Mouse (Mus musculus) layer of hippocampus, adult 18-20 months (tissue): ENCODE data around the gene Tmem63c. TPM values are rescaled to one million over a fixed set of nuclear protein-coding genes. Genes with fewer than 3 reads are reported as not detected.
A peak's percentile ranks its signal among the peaks of the same experiment; 100 is the strongest.

Experiments used
- DNase-seq, 2 experiments: peaks; one replicate each; pipeline ENCODE4 v3.0.0; 2022; ENCODE audit warnings: low spot score in 2 of 2
- total RNA-seq, 2 experiments: library from RNA; stranded (reverse); gene quantifications; 2 replicates each; pipeline ENCODE4 v1.2.3; 2021

Gene Tmem63c
- total RNA-seq, 2 experiments from 2014 or later, result 34.9 to 35.3 TPM

DNA sequence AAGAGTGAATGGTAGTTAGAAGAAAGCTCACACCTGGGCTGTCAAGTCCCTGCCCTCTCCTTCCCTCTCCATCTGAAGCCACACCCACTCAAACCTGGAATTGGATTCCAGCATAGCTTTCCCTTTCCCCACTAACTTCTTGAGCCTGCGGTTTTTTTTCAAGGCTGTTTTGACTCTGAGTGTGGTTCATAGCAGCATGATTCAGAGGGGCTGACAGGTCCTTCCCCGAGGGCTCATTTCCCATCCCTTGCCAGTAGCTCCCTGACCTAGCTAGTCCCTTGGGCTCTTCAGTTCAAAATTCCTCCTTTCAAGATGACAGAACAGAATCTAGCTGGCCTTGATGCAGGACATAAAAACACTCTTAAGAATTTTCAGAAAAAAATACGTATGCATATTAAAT lies 26.4 kb downstream of the Tmem63c start:
- DNase-seq, result no peak

DNA sequence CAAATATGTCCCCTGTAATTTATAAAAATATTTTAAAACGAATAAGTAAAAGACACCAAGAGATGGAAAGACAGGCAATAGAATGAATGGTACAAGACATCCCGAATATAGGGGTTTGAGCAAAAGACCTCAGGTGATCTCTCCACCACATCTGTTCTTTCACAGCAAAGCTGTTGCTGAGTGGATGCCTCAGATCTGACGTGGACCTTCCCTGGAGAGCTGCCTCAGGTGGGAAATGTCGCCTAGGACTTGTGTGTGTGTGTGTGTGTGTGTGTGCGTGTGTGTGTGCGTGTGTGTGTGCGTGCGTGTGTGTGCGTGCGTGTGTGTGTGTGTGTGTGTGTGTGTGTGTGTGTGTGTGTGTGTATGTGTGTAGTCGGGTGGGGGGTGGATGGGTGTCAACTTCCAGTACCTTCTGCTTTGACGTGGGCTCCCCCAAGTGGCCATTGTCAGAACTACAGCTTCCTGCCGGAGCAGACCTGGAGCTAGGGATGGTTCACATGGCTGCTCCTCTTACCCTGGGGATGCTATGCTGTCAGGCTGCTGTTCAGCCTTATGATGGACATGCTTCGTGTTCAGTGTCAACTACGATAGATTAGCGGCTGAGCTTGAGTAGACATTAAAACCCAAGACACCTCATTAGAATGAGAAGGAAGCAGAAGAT lies 31.7 kb downstream of the Tmem63c start:
- peak; percentile 79 to 95 for DNase-seq

DNA sequence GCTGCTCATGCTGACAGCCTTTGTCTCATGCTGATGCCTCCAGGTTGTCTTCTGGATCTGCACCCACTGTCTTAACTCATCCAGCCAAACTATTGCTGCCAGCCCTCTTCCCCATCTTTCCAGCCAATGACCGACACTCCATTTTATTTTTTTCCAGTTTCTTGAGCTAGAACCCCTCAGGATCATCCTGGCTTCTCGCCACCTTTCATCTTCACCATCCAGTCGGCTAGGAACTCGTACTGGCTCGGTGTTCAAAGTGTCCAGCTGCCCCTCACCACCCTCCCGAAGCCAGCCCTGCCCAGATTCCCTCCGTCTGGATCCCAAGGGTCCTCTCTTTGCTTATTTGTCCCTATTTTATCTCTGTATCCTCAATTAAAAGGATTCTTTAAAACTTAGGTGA lies 33.7 kb downstream of the Tmem63c start:
- no peak for DNase-seq

DNA sequence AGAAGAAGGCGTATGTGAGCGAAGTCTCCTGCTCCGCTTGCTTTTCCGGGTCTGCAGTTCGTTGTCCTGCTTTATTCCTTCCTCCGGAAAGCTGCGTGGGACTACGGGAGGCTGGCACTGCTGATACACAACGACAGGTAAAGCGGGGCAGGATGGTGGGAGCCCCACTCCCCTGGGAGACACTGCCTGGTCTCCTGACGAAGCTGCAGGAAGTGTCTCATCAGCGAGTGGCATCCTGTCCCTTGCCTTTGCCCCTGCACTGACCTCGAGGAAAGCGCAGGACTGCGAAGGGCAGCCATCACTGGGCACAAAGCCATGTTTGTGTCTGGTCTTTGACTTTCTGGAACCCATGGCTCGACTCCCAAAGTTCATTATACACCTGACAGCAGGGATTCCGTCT lies 35.9 kb downstream of the Tmem63c start:
- no peak for DNase-seq

DNA sequence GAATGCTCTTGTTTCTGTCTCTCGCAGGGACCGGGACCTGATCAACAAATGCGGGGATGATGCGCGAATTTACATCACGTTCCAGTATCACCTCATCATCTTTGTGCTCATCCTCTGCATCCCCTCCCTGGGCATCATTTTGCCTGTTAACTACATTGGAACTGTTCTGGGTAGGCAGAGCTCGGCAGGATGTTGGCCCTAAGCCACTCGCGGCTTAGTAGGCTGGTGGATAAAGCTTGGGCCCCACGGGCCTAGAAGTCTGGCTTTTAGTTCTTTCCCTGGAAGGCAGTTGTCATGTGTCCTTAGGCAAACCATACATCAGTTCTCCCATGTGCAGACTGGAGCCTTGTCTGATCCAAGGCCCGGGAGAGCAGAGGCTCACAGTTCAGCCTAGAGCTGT lies 44.3 kb downstream of the Tmem63c start:
- peak in 1 of 2 experiments; percentile 33 for DNase-seq

DNA sequence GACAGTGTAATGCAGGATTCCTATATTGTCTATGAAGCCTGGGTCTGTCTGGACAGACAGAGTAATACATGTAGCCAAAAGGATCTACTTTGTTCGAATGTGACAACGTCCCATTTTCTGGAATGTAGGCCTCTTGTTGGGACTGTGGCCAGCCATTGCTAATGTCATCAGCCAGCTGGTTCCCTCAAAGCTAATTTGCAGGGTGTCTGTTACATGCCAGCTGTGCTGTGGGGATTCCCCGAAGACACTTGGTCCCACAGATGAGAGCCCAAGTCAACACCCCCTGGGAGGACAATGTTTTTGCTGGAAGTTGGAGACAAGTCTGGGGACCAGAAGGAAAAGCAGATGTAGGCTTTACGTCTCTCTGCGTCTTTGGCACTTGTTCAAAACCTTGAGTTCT lies 45.3 kb downstream of the Tmem63c start:
- peak; percentile 53 to 61 for DNase-seq

DNA sequence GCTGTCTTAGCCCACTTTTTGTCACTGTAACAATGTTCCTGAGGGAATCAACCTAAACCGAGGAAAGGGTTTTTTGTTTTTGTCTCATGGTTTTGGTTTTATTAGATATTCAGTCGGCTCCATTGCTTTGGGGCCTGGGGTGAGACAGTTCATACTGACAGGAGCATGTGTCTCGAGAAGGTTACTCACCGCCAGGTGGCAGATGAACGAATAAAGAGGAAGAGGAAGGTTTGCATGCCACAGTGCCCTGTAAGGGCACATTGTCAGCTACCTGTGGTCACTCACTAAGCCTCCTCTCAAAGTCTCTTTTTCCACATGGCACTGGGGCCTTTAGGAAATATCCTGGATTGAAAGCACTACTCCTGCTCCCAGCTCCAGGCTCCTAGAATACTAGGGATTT lies 49.4 kb downstream of the Tmem63c start:
- no peak for DNase-seq

DNA sequence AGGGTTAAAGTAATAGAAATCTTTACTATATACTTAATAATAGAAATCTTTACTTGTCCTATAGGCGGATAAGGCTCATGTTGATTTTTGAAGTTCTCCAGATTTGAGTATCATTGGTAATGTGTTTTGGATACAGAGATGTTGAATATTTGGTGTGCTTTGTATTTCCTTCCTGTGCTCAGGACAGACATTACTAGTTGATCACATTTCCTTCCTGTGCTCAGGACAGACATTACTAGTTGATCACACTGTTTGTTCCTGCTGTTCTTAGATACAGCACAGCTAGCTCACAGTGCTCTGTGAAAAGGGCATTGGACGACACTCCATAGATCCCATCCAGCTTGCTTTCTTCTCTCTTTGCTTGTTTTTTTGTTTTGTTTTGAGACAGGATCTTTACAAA lies 55.5 kb downstream of the Tmem63c start:
- DNase-seq, result no peak

DNA sequence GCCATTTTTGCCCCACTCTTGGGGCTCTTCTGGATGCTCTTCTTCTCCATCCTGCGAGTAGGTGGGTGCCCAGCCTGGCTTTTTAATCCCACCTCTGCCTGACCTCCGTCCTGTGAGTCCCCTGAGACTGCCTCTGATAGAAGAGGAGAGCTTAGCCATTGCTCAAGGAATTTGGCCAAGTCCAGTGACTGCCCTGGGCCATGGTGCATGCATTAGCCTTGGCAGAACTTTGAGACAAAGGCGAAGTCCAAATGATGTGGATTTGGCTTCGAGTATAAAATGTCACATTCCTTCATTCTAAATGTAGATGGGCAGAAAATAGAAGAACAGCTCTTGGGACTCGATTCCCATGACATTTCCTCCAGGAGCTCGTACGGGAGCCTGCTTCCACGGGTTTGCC lies 61.7 kb downstream of the Tmem63c start:
- no peak for DNase-seq

DNA sequence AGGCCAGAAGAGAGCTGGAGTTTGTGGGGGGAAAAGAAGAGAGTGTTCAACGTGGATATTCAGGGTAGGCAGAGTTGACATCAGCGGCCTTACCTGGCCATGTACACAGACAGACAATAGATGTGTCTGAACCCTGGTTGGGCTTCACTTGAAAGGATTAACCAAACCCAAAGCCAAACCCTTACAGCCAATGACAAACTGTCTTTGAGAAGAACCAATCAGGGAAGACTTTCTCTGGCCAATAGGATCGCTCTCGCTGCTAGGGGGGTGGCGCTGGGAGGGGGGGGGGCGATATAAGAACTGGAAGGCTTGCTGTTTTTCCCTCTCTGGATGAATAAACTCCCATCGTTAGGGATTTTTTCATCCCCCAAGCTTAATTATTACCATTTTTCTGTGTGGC lies 66.1 kb downstream of the Tmem63c start:
- no peak for DNase-seq

DNA sequence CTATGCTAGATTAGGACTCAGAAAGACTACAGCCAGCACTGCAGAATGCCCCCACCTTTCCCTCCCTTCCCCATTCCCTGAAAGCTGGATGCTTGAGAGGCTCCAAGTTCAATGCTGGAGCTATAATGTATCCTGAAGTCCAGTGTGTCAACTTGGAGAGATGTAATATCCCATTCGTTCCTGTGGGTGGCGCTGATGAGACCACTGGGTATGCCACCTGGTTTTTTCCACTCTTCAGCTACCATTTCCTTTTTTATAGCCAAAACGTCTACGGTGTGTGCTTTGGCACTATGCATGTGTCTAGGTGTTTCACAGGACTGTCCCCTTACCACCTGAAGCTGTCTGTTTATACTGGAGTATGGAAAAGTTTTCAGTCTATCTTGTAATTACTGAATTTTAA lies 67.2 kb downstream of the Tmem63c start:
- peak in 1 of 2 experiments; percentile 48 for DNase-seq

DNA sequence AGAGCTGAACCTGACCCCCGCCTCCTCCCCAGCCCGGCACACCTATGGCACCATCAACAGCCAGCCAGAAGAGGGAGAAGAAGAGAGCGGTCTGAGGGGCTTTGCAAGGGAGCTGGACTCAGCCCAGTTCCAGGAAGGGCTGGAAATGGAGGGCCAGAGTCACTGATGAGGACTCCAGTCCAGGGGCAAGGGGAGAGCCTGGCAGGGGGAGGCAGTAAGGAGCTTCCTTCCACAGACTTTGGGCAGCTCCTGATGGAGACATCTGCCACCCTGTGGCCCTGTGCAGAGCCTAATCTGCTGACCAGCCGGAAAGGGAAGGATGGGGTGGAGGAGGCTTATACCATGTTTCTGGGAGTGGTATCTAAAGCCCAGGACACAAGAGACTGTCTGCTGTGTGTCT lies 68.1 kb downstream of the Tmem63c start:
- no peak for DNase-seq

DNA sequence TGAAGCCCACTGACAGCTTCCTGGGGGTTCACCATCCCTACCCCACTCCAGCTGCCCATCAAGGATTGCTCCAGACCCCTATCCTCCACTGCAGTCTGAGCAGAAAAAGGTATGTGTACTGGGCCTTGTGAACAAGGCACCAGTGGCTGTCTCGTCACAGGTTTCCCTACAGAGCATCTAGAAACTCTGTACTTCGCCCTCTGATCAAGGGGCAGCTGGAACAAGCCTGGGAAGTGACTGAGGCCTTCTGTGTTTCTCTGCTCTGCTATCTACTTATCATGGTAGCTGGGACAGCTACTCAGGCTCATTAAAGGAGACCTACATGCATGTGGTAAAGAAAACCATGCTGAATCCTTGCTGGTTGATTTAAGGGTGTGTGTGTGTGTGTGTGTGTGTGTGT lies 68.6 kb downstream of the Tmem63c start:
- DNase-seq, result no peak

DNA sequence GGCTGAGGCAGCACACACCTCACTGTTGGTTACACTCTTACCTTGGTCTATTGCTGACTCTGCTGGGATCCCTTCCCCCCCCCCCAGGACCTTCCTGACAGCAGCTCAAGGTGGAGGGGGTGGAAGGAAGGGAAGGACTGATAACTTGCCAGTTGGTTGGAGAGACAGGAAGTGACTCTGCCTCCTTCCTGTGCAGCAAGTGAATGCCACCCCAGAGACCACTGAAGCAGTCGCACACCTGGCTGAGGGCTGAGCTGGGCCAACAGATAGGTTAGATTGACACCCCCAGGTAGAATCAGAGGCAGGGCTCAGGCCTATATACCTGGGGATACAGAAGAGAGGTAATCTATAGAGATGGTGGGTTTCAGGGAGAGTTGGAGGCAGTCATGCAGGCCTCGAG lies 70.8 kb downstream of the Tmem63c start:
- no peak for DNase-seq

DNA sequence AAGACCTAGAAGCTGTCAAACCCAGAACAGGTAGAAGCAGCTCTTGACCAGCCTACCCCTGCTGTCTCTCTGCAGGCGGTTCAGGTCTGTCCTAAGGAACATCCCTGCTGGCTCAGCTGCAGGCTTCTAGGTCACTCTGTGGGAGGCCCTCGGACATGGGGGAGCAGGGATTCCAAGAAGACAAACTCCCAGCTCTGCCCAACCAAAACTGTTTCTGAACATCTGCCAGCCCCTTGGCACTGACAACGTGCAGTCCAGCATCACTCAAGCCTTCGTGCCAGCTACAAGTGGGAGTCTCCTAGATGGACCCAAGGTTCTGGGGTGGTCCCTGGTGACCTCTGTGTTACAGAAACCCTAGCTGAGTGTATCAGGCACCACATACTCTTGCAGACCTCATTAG lies 72.1 kb downstream of the Tmem63c start:
- no peak for DNase-seq

DNA sequence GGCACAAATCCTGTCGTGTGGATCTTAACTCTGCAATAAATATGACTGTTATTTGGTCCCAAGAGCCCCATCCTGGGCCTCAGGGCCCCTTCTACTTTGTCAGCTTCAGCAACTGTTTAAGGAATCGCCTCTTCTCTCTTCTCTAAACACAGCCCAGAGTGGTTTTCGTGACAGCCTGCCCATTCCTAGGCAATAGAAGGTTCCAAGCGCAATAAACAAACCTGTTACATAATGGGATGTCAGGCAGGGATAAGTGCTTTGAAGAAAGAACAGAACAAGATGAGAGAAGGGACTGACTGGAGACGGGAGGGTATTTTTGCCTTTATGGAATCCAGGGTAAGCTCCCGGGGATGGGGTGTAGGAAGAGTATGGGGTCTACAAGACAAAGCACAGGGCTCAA lies 72.5 kb downstream of the Tmem63c start:
- DNase-seq, result peak in 1 of 2 experiments; percentile 40

DNA sequence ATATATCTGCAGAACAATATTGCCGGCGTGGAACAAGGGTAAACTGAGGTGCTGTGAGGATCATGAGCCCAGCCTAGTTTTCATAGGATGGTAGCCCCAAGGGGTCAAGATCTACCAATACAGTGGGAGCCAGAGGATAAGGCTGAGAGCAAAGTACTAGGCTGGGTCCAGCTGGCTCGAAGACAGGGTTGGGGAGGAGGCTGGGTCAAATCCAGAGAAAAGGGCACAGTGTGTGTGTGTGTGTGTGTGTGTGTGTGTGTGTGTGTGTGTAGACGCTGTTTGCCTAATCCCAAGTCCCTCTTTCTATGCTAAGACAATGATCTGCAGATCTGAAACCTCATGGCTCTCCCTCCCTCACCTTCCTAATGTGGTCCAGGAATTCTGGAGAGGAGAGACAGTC lies 79.2 kb downstream of the Tmem63c start:
- no peak for DNase-seq

DNA sequence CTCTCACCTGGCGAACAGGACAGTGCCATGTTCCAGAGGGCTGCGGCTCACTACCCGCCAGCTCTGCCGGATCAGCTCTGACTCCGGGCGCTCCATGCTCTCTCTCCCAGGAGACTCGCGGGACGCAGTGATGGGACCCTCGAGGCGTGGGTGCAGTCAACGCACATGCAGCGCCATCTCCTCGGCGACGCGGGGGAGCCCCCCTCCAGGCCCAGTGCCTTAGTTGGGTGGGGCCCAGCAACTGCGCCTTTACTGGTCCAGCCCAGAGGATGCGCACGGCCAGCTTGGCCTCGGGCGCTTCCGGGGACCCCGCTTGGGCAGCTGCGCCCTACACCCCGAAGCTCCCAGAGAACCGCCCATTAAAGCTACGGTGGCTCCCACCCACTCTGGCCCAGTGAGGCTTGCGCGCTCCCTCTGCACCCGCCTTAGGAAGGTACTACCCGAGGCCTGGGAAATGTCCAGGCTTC lies 81.1 kb downstream of the Tmem63c start, which contains the start of gene Ngb:
Ngb (minus strand) TSS at position 375 of the 467 bp plus-strand sequence.
- no peak for DNase-seq

DNA sequence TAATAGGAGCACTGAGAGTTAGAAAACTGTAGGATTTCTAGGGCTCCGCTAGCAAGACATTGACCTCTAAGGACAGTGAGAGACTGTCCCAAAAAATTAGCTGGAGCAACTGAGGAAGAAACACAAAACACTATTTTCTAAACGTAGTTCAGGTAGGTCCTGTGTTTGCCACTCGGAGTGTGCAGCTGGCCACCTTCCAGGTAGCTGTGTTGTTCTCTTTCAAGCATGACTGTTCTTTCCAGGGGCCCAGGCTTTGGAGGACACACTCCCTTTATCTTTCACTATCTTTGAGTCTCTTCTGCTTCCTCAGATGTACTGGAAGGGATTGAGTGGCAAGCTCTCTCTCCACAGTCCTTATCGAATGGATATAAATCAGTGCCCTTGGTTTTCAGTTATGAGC lies 82.3 kb downstream of the Tmem63c start:
- DNase-seq, result no peak

DNA sequence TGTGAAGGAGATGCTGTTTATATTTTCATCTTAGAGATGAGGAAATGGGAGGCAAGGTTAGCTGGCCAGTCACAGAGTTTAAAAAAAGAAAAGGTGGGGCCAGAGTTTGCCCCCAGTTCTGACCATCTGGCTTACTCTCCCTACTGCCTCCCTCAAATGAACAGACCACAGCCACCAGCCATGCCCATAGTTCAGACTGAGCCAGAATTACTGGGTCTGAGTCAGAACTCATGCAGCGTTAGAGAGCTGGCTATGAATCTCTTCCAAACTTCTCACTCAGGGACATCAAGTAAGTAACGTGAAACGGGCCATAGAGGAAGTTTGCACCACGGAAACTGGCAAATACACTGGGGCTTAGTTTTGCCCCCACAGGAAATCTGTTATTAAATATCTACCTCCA lies 83.7 kb downstream of the Tmem63c start:
- no peak for DNase-seq

DNA sequence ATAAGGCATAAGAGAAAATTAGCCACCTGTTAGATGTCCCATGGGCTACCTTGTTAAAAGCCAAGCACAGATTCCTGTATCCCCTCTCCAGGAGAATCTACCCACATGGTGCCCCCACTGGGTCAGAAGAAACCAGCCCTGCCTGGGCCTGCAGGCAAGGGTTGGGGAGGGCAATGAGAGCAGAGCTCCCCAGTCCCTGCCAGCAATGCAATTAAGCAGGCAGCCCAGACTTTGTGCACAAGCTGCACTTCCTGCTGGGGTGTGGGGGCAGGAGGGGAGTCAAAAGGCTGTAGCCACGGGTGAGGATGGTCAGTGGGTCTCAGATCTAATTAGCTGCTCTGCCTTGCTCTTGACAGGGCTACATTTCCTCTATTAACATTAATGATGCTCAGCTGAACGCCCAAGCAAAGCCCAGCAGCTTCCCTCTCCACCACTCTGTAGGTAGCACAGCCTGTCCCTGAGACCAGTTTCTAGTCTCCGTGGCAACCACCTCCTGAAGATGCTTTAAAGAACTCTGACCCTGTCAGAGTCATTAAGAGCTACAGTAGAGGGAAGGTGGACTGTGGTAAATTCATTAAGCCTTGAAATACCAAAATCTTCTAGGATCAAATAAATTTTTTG lies 86.3 kb downstream of the Tmem63c start:
- no peak for DNase-seq

DNA sequence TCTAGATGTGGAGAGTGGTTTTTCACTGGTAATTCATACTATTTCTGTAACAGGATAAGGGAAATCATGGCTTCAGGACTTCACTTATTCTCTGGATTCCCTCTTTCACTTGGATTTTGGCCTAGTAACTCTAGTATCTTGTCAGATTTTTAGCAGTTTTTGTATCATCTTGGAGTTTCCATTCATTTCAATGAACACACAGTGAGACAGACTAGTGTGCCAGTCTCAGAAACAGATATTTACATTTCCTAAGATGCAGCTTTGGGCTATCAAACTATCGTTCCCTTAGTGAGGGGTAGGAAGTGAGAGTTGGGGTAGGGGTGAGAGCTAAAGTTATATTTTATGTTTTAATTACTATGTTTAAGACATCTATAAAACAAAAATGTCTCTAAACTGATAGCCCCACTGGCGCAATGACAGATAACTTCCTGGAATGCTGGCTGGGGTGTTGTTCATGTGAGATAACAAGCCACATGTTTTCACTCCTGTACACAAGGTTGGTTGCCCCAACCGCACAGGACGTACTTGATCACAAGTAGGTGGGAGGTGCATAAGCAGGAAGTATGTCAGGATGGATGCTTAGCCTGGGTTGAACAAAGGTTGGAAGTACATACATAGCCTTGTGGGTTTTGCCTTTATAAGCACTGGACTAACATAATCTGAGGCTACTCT lies 100.9 kb downstream of the Tmem63c start:
- DNase-seq, result no peak

DNA sequence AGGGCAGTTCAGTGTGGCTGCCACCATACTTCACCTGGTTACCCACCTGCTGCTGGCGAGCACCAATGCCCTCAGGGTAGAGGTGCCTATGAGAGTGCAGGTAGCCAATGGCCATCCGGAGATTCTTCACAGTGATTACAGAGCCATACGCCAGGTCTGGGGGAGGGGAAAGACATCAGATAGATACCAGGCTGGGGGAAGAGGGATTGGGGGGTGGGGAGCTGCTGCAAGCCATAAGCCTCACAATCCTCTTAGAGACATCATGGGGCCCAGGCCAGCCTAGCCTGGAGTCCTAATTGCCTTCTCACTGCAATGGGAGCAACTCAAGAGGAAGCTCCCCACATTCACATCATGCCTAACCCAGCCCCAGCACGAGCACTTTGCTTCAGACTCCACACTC lies 106.1 kb downstream of the Tmem63c start:
- DNase-seq, result no peak
